Mouse (Mus musculus): ENCODE data around the gene Krt8.

Gene Krt8

DNA sequence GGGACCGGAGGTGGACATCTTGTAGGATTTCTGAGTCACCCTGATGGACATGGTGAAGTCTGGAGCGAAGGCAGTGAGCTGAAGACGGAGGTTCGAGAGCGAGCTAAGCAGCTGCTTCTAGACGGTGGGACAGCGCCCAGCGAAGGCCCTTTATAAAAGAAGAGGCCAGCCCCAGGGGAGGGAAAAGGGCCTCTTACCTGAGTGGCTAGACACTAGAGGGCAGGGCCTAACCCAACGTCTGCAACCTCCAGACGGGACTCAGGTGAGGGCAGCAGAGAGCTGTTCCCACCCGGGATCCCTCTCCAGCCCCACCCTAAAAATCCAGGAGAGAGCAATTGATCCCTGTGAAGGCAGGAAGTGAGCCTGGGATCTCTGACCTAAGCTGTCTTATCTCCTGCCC is at the start of gene Krt8:
Krt8 (minus strand) TSS at position 294 of the 400 bp plus-strand sequence.
- in situ Hi-C loops (cut with MboI): no loop called here

DNA sequence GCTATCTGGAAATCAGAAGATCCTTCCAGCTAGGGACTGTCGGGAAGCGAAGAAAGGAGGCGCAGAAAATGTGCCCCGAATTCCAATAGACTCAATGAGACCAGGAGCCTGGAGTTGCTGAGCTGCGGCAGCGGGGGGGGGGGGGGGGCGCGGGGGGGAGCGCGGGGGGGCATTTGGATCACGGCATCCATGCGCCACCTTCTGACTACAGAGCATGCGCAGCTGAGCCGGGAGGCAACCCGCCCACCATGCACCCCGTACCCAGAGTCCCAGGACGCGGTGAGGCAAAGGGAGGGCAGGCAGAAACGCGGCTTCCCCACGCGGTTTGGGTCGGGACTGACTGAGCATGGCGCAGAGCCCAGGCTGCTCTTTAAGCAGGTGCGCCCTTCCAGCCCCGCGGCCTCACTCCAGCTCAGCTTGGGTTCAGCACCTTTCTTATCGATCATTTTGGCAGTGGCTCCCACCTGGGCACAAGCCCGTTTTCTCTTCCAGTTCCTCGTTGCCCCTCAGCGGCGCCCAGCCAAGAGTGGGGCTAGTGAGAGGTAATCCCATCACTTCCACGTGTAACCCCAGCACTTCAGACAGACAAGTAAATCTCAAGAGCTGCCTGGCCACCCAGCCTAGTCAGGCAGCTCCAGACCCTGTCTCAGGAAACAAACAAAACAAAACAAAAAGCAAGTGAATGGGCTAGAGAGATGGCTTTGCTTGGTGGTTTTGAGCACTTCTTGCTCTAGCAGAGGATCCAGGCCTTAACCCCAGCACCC is 47.8 kb upstream of the Krt8 start:
- in situ Hi-C loops (cut with MboI): no loop called here

DNA sequence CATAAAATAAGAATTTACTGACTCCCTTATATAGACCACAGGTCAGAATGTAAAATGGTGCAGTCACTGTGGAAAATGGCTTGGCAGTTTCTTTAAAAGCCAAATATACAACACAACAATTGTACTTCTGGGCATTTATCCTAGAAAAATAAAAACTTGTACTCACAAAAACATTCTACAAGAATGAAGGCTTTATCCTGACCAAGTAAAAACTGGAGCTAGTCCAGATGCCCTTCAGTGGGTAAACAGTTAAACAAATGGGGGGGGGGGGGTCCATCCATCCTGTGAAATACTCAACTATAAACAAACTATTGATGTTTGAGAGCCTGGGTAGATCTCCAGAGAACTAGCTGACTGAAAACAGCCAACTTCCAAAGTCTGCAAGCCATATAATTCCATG is 45.6 kb upstream of the Krt8 start:
- in situ Hi-C loops (cut with MboI): no loop called here

DNA sequence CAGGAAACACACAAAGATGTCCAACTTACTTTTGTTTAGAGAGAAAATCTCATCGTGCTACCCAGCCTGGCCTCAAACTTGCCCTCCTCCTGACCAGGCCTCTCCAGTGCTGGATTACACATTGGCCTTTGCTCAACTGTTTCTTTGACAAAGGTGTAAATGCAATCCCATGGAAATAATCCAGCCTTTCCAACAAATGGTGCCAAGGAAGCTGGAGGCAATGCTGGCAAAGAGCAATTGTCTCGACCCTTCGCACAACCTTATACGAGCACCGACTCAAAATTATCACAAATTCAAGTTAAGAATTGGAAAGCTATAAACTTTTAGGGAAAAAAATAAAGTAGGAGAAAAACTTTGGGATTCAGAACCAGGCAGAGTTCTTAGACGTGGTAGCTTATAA is 43.7 kb upstream of the Krt8 start:
- in situ Hi-C loops (cut with MboI): no loop called here

DNA sequence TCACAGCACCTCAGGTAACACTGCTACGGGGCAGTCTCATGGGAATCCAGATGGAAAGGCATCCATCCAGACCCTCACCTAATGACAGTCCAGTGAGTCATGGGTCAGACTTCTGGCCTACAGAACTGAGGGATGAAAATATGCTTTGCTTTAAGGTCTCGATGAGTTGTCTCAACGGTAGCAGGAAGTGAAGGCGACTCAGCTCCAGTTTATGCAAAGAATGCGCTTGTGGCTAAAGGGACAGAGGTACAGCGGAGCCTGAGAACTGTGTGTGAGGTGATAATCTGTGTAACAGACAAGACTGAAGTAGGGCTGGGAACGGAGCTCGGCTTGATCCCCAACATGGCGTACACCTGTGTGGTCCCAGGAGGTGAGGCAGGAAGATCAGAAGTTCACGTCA is 41.4 kb upstream of the Krt8 start:
- in situ Hi-C loops (cut with MboI): no loop called here

DNA sequence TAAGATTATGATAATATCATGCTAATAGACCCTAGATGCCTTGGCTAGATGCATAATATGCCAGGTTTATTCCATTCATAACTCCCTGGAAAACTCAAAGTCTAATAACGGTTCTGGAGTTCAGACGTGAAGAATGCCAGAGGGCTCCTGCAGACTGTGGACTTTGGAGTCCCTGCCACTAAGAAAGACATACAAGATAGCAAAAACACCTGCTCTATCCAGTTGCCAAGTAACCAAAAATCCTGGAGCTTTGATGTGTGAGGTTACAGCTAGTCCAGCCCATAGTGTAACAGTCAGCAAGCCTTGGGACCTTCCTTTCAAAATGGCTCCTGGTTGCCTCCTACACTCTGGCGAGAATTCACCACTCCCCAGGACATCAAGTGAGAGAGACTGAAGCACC is 40.5 kb upstream of the Krt8 start:
- in situ Hi-C loops (cut with MboI): no loop called here

DNA sequence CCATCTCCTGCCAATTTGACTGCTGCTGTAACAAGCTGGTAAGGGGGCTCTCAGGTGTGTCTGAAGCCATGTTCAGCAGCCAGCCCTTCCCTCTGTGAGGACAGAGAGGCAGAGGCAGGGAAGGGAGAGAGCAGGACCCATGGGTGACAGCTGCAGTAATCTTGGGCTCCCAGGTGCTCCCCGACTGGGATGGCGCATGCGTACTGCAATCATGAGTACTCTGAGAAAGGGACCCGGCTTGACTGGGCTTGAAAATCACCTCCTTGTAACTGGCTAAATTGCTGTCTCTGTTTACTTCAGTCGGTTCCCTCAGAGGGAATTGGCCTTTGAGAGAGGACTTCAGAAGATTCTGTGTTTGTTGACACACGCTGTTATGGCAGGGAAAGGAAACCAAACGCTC is 37.7 kb upstream of the Krt8 start:
- in situ Hi-C loops (cut with MboI): no loop called here

DNA sequence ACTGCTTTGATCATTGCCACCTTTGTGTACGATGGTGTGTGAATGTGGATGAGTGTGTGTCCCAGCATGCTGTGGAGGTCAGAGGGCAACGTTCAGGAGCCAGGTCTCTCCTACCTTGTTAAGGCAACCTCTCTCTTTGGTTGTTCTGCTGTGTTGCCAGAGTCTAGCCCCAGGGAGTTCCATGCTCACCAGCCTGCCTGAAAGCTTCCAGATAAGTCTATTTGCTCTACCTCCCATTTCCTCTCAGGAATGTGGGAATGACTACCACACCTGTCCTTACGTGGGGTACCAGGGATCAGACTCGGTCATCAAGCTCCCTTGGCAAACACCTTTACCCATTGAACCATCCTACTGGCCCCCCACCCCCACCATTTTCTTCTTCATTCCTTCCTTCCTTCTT is 36.0 kb upstream of the Krt8 start:
- in situ Hi-C loops (cut with MboI): no loop called here

DNA sequence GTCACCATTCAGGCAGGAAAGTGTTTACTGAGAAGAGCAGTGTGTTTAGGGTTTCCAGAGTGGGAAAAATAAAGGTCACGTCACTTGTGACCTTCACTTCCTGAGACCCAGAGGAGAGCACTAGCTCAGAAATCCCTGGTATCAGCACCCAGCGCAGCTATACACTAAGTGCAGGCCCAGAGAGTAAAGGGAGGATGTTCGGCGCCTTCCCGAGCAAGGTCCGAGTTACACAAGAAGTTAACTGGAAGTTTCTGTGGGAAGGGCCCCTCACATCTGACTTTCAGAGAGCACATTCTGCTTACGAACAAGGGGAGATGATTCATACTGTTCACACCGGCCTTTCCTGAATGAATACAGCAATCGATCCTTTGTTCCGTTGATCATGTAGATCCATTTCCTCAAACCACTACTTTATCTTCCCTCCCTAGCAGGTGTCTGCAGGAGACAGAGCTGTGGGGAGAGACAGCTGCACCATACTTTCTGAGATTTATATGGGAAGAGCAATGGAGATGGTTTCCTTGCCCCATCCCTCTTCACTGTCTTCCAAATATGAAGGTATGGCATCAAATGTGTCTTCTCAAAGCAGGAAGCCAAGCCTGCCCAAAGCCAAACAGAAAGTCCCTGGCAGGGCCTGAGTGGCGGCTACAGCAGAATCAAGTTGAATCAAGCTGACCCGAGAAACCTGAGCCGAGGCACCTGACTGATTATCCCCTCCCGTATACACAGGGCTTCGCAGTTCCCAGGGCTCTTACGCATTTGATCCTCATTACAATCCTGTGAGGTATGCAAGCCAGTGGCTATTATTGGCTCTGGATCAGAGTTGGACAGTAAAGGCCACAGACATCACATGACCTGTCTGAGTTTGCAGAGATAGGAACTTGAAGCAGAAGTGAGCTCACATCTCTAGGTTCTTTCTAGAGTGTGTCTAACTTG is 30.1 kb upstream of the Krt8 start:
- in situ Hi-C loops (cut with MboI): no loop called here

DNA sequence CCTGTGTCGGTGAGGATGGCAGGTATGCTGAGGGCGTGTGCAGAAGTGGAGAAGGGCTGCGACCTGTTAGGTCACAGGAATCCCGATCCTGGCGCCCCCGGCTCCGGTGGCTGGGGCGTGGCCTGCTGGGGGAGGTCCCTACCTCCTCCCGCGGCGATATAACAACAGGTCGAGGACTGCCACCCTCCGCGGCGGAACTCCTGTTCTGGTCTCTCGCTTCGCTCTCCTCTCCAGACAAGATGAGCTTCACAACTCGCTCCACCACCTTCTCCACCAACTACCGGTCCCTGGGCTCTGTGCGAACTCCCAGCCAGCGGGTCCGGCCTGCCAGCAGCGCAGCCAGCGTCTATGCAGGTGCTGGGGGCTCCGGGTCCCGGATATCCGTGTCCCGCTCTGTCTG is 23.8 kb upstream of the Krt8 start, which contains the start of gene Krt18:
Krt18 (plus strand) TSS at position 141 of the 400 bp plus-strand sequence.
- in situ Hi-C loops (cut with MboI): no loop called here

DNA sequence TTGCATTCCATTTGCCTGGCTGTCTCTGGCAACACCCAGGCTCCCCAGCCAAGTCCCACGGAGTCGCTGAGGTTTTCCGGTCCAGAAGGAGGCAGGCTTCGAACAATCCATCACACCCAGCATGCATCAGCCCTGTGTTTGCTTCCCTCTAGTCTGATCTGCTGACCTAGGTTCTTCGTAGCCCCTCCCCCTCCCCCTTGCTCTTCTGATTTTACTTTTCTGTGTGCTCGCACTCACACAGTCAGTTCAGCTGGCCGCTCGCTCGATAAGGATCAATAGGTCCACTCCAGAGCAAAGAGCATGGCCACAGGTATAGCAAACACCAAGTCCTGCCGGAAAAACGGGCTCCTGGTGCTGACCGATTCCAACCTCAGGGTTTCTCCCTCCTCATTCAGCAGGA is 22.1 kb upstream of the Krt8 start:
- in situ Hi-C loops (cut with MboI): no loop called here

DNA sequence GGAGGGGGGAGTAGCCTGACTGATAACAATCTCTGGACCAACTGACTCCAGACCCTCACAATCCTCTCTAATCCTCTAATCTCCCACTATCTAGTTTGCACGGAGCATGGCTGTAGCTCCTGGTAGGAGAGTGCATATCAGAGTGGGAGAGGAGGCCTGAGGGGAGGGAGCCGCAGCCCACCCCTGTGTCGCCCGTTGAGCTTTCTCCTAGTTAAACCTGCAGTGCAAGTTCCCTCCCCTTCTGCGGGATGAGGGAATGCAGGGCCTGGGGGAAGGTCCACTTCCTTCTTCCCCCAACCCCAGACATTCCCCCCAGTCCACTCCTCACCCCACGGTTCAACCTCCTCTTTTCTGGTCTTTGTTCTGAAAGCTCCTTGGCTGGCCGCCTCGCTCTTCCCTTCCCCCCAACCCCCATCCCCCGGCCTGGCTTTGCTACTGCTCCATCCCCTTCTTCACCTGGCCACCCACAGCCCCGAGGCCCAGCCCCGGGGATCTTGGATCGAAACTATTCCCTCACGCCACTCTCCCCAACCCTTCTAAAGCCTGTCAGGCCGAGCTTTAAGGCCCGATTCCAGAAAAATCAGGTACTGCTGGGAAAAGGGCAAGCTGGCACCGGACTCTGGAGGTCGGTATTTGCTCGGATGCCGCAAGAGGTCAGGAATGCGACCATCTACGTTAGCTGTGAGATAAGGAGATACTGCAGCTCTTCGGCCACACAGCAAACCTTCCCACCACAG is 21.0 kb upstream of the Krt8 start:
- in situ Hi-C loops (cut with MboI): no loop called here

DNA sequence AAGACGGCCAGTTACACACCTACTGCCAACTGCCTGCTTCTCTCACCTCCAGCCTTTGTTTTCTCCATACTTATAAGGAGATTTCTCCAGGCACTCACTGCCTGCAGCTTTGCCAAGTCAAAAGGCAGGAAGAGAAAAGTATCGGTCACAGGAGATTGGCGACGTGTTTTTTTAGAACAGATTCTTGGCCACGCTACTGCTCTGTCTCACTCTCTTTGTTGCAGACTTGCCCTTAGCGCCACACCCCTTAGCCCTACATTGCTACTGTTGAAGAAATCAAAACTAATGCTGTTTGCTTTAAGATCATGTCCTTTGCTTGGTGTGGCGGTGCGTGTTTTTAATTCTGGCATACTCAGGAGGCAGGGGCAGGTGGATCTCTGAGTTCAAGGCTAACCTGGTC is 19.6 kb upstream of the Krt8 start:
- in situ Hi-C loops (cut with MboI): no loop called here

DNA sequence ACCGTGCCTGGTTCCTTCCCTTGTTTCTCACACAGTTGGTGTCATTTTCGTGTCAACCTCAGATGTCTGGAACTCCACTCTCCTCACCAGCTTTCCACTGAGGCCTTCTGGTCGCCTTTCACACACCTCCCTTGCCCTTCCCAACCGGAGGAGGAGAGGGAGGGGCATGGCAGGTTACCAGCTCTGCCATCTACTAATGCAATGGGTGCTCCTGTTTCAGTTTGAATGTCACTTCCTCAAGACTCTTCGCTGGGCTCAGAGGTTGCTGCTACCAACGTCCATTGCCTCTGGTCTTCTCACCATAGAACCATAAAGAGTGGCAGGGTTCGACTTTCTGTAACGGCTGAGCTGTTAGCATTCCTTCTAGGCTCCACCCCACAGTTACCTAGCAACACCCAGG is 18.2 kb upstream of the Krt8 start:
- in situ Hi-C loops (cut with MboI): no loop called here

DNA sequence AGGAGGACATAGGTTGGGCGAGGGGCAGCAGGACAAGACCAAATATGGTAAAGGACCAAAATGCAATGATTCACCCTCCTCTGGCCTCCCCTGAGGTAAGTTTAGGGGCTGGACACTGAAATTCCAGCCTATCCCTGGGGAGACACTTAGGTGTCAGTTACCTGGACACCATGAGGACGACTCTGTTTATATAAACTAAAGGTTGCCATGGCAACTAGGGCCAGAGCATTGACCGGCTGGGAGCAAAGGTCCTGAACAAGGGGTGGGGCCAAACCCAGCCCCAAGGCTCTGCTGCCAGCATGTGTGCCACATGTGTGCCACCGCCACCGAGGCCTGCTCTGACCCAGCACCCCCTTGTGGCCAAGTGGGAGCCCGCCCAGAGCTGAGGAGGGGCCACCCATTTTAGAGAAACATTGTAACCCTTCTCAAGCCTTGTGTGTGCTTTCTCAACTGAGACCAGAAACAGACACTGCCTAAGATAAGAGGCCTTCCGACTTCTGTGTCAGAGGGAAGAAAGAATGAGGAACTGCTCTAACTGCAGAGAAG is 13.7 kb upstream of the Krt8 start:
- in situ Hi-C loops (cut with MboI): no loop called here

DNA sequence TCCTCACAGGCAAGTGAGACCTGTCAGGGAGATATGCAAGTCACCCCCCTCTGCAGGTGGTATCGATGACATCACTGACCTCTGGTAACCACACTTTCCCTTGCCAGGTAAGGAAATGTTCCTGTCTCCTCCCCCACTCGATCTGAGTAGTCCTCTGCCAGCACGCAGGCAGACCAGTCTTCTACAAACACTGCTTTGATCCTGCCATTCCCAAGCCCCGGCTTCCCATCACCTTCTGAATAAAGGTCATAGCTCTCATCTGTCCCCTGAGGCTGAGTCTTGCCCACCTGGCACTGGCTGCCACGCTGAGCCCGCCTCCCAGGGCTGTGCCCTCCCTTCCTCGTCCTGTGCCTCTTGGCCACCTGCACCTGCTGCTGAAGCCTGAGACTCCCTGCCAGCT is 12.5 kb upstream of the Krt8 start:
- in situ Hi-C loops (cut with MboI): no loop called here

DNA sequence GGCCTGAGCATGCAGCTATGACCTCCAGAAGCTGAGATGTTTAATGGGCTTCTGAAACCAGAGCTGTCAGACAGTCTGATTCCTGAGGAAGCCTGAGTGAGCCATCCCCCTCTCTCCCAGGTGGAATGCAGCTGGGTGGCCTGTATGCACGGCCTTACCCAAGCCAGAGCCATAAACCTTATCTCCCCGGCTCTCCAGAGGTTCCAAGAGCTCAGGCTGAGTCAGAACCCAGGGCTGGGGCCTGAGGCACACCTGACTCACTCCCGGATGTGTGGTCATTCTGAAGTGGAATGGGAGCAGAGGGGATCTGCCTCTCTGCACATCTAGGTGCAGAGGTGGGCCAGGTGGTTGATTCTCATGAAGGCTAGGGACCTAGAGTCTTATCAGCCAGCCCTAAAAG is 11.8 kb upstream of the Krt8 start:
- in situ Hi-C loops (cut with MboI): no loop called here

DNA sequence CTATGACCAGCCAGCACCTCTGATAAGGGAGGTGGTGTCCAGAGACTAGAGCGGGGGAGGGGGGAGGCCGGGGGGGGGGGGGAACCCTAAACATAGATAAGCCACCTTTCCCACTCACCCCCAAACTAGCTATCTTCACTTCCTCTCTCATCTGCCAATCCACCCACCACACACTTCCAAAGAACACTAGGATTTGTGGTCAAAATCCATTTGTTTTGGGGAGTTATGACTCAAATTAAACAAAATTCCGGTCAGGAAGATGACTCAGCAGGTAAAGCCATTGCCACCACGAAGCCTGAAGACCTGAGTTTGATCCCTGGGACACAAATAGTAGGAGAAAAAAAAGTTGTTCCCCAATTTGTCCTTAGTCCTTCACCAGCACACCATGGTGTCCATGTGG is 10.6 kb upstream of the Krt8 start:
- in situ Hi-C loops (cut with MboI): no loop called here

DNA sequence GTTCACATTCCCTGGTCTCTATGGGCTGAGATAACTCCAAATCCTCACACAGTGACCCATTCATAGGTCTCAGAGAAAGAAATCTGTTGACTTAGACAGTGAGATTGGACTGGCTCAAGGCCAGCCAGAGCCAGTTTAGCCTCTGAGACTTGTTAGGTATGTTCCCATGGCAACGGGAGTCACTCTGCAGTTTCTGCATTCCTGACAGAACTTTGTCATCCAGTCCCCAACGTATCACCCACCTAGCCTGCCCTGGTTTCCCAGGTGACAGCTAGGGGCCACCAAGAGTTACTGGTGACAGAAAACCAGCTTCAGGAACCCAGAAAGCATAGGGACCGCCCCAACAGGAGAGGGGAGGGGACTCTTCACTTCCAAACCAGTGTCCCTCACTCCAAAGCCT is 9.4 kb upstream of the Krt8 start:
- in situ Hi-C loops (cut with MboI): no loop called here

DNA sequence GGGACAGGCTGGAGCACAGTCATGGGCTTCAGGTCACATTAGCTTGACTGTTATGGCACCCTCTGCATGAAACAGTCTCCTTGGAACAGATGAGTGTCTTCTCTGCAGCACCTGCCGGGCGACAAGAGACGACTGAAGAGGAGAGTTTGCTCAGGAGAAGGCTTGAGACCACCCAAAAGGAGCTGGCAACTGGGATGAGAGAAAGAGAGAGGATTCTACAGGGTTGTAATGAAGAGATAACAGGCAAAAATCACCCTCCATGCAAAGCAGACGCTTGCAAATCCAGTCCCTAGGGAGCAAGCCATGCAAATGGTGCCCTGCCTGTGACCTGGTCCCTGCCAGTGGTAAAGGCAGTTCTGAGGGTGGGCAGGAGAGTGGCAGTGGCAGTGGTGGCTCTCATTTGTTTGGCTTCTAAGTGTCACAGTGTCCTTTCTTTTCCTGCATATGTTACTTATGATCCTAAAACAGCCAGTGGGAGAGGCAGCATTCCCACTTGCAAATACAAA is 8.0 kb upstream of the Krt8 start:
- in situ Hi-C loops (cut with MboI): no loop called here

DNA sequence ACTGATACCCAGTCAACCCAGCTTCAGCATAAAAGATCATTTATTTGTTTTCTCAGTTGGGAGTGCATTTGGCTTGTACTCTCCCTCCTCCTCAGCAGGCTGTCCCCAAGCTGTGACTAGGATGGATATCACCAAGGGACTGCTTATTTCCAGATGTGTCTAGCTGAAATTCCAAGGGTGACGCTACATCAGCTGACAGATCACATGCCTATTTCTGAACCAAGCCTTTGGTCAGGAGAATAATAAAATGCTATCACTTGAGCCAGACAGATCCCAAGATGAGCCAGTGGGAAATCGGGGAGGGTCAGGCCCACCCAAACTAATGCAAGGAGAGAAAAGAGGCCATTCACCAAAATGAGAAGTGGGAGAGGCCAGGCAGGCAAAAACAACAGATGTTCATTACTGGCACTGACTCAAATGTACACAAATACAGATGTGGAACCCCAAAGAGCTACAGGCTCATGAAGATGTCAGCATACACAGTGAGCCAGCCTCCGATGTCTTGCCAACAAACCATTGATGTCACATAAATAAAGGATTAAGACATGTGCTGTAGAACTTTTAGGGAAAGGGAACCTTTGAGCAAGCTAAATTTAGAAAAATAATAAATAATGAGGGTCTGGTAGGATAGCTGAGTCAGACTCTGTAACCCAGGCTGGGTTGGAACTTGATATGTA is 6.4 kb upstream of the Krt8 start:
- in situ Hi-C loops (cut with MboI): no loop called here
